Mouse (Mus musculus): ENCODE data around the gene Bcl7b.

Gene Bcl7b

GRCm38 (mm10) chr5:135168063-135169062 lies at the start of gene Bcl7b:
Gene Bcl7b, plus strand, starts transcription at chr5:135168283.
- peak; percentile 93 for DNase-seq (ENCODE audit: low read depth, low spot score)

DNA sequence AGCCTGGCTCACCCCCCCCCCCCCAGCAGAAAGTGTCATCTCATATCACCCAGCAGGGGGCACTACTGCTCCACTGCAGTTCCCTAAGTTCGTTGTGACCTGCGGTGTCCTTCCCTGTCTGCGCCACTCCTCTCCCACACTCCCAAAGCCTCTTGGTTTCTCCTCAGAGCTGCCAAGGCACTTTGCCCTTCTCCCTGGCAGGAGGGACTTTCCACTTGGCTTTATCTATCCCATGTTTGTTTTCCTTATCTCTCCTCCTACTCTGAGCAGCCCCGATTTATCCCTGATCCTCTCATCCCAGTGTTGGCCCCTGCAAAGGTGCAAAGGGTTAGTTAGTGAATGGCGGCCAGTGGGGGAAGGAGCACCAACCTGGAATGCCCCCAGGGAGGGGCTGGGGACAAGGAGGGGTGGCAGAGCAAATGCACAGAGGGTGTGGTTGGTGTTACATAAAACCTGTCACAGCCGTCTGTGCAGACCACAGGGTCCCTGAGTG lies 49.4 kb upstream of the Bcl7b start:
- DNase-seq (ENCODE audit: low read depth, low spot score): no peak

GRCm38 (mm10) chr5:135120753-135121152 lies 47.3 kb upstream of the Bcl7b start:
- DNase-seq (ENCODE audit: low read depth, low spot score): no peak

DNA sequence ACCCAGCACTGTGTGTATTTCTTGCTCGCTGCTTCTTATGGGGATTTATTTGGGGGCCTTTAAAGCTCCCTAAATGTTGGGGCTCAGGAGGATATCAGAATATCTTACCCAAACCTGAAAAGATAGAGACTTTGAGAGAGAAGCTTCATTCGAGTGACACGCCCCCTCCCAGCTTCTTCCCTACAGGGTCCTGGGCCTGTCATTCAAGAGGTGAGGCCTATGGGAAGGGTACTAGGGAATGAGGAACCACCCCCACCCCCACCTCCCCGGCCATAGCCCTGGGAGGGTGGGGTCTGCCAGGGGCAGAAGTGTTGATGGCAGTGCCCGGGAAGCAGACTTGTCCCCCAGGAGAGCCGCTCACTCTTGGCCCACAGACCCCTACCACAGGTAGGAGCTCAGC lies 42.0 kb upstream of the Bcl7b start:
- no peak for DNase-seq (ENCODE audit: low read depth, low spot score)

DNA sequence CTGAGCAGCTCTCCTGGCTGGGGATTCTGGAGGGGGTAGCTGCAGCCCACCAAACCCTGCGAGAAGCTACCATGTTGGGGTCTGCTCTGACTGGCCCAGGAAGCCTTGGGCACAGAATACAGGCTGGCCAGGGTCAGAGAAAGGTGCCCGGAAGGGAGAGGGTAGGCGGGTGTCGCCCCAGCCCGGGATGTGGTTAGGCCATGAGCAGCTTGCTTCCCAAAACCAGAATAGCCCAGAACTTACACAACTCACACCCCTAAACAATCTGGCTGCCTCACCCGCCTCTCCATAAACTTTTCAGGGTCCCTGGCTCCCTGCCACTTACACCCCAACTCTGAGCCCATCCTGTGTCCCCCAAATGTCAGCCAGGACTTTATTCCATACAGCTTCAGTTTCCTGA lies 40.4 kb upstream of the Bcl7b start:
- DNase-seq (ENCODE audit: low read depth, low spot score): no peak

GRCm38 (mm10) chr5:135129747-135130146 lies 38.3 kb upstream of the Bcl7b start:
- DNase-seq (ENCODE audit: low read depth, low spot score): no peak

- no peak for DNase-seq (ENCODE audit: low read depth, low spot score)
Measured at GRCm38 (mm10) chr5:135133736-135134405, 34.2 kb upstream of the Bcl7b start.

DNA sequence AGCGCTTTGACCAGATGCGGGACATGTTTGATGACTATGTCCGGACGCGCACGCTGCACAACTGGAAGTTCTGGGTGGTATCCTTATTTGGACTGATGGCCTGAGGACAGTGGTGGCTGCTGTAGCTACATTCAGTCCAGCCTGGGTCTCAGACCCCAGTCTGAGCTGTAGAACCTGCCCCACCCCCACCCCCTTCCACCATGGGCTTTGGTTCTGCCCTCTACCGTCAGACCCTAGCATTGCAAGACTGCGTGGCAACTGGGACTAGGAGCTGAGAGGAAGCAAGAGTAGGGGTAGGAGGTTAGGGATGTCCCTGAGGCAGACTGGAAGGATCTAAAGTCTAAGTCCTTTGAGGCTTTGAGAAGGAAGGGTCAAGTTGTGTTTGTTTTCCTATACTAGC lies 33.5 kb upstream of the Bcl7b start:
- no peak for DNase-seq (ENCODE audit: low read depth, low spot score)

GRCm38 (mm10) chr5:135139881-135140280 lies 28.2 kb upstream of the Bcl7b start:
- DNase-seq (ENCODE audit: low read depth, low spot score): no peak

DNA sequence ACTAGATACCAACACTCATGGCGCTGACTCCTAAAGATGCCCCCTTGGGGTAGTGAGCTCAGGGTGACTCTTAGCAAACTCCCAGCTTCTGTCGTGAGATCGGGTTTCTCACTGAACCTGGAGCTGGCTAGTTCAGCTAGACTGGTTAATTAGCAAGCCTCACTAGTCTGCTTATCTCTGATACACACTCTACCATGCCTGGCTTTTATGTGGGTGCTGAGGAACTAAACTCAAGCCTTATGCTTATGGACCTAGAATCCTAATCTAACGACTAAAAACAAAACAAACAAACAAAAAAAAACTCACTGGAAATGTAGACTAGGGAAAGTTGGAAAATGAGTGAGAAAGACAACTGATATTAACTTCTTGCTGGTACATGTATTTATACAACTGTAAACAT lies 23.6 kb upstream of the Bcl7b start:
- DNase-seq (ENCODE audit: low read depth, low spot score): no peak

GRCm38 (mm10) chr5:135145532-135145931 lies 22.6 kb upstream of the Bcl7b start:
- DNase-seq (ENCODE audit: low read depth, low spot score): no peak

- DNase-seq (ENCODE audit: low read depth, low spot score): no peak
Measured at GRCm38 (mm10) chr5:135145955-135146354, 22.1 kb upstream of the Bcl7b start.

GRCm38 (mm10) chr5:135148715-135149052 lies 19.4 kb upstream of the Bcl7b start:
- DNase-seq (ENCODE audit: low read depth, low spot score): no peak

GRCm38 (mm10) chr5:135149053-135149819 lies 18.8 kb upstream of the Bcl7b start, which contains the start of gene Tbl2:
Gene Tbl2, plus strand, starts transcription at chr5:135149657.
- DNase-seq (ENCODE audit: low read depth, low spot score): peak; percentile 92

GRCm38 (mm10) chr5:135149820-135150178 lies 18.3 kb upstream of the Bcl7b start:
- DNase-seq (ENCODE audit: low read depth, low spot score): no peak

DNA sequence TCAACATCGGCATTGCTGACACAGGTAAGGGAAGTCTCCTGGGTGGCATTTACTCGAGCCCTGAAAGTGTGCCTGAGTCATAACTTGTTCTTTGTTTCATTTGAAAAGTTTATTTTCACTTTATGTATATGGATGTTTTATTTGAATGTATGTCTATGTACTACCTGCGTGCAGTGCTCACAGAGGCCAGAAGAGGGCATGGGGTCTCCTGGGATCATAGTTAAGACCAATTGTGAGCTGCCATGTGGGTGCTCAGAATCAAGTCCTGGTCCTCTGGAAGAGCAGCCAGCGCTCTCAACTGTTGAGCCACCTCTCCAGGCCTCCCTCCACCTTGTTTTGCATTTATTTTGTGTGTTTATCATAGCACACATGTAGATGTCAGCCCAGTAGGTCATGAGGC lies 11.6 kb upstream of the Bcl7b start:
- no peak for DNase-seq (ENCODE audit: low read depth, low spot score)

GRCm38 (mm10) chr5:135161221-135161620 lies 6.9 kb upstream of the Bcl7b start:
- no peak for DNase-seq (ENCODE audit: low read depth, low spot score)

DNA sequence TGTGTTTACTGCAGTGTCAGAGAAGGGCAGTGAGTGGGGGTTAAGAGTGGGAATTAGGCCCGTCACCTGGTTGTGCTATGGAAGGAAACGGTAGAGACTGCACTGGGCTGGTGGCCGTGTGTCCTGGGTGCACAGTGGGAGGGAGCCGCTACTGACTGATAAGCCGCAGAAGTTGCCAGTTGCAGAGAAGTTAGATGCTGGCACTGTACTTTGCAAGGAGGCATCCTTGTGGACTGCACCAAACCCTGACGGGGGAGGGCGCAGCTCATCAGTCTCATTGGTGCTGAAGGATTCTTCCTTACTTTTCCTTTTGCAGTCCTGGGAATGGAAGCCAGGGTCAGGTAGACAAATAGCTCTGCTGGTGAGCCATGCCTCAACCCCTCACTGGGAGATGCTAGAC lies 6.4 kb upstream of the Bcl7b start:
- no peak for DNase-seq (ENCODE audit: low read depth, low spot score)

DNA sequence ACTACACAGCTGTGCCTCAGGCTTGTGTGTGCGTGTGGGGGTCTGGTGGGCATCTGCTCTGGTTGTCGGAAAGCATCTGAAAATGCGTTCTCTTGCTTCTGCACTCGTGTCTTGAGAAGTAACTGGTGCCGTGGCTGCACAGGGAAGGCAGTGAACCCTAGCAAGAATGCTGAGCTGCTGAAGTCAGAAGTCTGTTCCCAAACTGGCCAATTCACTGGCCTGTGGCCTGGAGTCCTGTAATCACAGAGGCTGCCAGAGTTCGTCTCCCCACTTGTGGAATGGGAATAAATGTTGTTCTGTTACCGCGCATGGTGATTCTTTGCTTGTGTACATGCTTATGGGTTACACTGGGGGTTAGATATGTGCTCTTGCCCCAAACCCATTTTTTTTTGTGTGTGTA lies 5.7 kb upstream of the Bcl7b start:
- no peak for DNase-seq (ENCODE audit: low read depth, low spot score)

- no peak for DNase-seq (ENCODE audit: low read depth, low spot score)
Measured at GRCm38 (mm10) chr5:135162821-135163220, 5.3 kb upstream of the Bcl7b start.

DNA sequence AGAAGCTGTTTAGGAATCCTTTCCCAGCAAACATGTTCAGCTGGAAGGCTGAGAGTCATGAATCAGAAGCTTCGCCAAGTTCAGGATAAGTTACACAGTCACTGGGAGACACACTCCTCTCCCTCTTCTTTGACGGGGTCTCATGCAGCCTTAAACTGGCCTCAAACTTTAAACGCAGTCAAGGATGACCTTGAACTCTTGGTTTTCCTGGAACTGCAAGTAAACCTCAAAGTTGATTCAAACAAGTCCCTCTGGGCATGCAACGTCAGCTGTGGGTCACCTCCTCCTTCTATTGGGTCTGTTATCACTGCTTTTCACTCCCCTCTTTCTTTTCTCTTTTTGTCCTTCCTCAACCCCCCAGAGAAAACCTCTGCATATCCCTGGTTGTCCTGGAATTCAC lies 1.2 kb upstream of the Bcl7b start:
- no peak for DNase-seq (ENCODE audit: low read depth, low spot score)

GRCm38 (mm10) chr5:135167469-135167868 lies 614 bp upstream of the Bcl7b start:
- no peak for DNase-seq (ENCODE audit: low read depth, low spot score)

All from brain, embryonic 18.5 days (tissue).